Mouse (Mus musculus) heart, postnatal 36 days (tissue): ENCODE data around the gene Gm13178. TPM values are rescaled to one million over a fixed set of nuclear protein-coding genes. Genes with fewer than 3 reads are reported as not detected.

Source experiments
- DNase-seq, 2 experiments: peaks; one replicate each; pipeline ENCODE4 v3.0.0; 2021 to 2022
- intact Hi-C: fragments of 180-260 bp; cut with DNase I; formaldehyde crosslinking; loops from one replicate; pipeline ENCODE4 v1.15.1; 2025
- total RNA-seq, 2 experiments: library from RNA; stranded (reverse); gene quantifications; 2 replicates each; pipeline ENCODE4 v1.2.3; 2021

Gm13178 gene
- not detected for total RNA-seq

DNA sequence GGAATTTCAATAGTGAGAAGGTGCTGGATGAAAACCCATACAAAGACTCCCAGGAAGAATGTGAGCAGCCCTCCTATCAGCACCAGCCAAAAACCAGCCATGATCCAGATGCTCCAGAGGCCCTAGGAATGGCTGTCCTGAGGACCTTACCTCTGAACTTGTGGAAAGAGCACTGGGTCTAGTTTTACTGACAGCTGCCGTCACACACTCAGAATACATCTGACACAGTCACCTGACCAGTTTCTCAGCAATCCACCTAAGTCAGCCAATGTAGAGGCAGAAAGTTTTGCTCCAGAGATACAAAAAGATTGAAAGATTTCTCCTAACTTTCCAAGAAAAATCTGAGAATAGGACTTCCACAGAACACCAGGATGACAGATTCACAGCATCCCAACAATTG, at the start of gene Gm13178:
Gm13178 (minus strand) TSS at position 101 of the 400 bp plus-strand sequence.
- no peak for DNase-seq
- intact Hi-C loops = no loop called here

DNA sequence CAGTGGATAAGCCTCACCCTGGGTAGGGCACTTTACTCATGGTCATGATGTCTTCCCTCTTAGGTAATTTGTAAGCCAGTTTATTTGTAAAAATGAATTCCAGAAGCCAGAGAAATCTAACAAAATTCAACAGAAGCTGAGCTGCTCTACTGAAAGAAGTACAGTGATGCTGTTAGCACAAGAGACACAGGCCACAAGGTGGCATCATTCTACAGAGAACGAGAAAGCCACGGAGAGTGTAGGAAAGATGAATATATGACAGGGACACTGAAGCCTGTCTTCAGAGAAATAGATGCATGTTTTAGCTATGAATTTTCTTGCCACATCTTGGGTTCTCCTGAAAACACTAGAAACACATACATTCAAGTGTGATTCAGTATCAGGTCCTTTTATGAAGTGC, 44.5 kb upstream of the Gm13178 start:
- intact Hi-C loops = loop anchor here (2.0 to 10.0 kb wide), 5 partner anchors 107 to 529 kb away; no protein-coding TSS in a partner anchor
- DNase-seq = peak; percentile 29 to 36

DNA sequence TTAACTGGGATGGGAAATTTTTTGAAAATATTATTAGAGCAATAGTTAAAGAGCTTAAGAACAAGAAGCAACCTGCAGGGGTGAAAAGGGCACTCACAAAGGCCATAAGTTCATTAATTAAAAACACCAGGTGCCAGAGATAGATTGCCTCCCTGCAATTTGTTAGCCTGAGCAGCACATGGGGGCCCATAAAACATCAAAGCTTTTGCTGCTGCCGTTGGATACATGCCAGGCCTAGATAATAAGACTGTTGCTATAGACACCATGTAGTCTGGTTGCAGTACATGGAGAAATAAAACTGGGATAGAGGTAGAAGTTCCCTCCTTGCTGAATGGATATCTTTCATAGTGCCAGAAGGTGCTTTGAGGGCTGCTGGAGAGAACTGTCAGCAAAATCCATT, 27.9 kb upstream of the Gm13178 start:
- no peak for DNase-seq

DNA sequence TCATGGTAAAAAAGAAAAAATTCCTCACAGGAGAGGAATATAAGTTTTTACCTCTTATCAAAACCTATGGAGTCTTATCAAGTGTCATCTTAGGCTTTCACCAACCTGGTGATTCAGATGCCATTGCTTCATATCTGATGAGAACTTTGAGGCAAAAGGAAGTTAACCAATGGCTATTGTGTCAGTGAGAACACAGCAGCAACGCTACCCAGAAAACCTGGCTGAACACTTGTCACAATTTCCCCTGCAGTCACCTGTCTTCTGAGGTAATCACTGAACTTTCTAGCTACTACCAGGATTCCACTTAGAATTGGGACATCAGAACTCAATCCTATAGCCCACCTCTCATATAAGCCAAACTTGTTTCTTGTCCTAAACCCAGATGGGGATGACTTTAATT, 1.5 kb downstream of the Gm13178 start:
- DNase-seq = no peak
- intact Hi-C loops = no loop called here

More for the DNA sequence above, 27.9 kb upstream of the Gm13178 start:
- intact Hi-C loops = no loop called here

DNA sequence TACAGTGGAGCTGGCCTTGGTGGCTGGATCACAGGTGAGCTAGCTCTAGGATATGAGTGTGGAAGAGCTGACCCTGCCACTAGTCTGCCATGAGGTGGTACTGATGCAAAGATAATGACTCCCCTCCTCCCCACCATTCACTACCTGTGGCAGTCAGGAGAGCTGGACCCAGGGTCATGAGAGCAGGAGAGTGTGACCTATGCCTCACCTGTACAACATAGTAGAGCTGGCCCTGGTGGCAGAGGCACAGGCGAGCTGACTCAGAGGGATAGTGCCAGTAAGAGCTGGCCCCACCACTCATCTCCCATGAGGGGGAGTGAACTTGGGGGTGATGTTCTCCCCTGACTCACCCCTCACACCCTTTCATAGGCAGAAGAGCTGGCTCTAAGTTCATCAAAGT, 2.9 kb downstream of the Gm13178 start:
- DNase-seq = no peak
- intact Hi-C loops = no loop called here

DNA sequence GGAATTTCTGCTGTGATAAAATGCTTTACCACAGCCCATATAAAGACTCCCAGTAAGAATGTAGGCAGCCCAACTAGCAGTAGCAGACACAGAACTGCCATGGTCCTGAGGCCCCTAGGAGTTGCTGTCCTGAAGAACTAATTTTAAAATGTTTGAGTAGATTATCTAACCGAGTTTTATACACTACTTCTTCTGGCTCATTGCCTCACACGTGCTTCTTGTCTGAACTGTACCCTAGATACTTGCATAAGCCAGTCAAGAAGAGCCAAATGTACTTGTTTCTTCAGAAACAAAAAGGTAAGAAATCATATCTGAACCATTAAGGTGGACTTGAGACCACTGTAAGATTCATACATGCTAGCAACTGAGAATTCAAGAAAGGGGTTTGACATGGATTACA, 34.9 kb downstream of the Gm13178 start, which contains the start of gene Gm436:
Gm436 (minus strand) TSS at position 101 of the 400 bp plus-strand sequence.
- intact Hi-C loops = no loop called here
- DNase-seq = no peak

Other genes starting within 250 kb of the Gm13178 start
- gene 9430007A20Rik, start 201.6 kb downstream of the Gm13178 start, total RNA-seq = not detected
- not detected for gene Gm13124, start 156.3 kb downstream of the Gm13178 start, total RNA-seq
- not detected for gene Aadacl4, start 107.7 kb downstream of the Gm13178 start, total RNA-seq
- not detected for gene Gm436, start 35.0 kb downstream of the Gm13178 start, total RNA-seq
- not detected for gene Gm438, start 65.2 kb upstream of the Gm13178 start, total RNA-seq
- gene Dhrs3, start 171.4 kb upstream of the Gm13178 start, total RNA-seq = 100 to 1,000 TPM; 139 to 162 TPM